Mouse (Mus musculus): ENCODE measurements around the gene Acpp. TPM values are rescaled to one million over a fixed set of nuclear protein-coding genes. Genes with fewer than 3 reads are reported as not detected.

Gene Acpp
- total RNA-seq, 2 experiments from 2014 or later = 0.75 TPM; not detected in 1

DNA sequence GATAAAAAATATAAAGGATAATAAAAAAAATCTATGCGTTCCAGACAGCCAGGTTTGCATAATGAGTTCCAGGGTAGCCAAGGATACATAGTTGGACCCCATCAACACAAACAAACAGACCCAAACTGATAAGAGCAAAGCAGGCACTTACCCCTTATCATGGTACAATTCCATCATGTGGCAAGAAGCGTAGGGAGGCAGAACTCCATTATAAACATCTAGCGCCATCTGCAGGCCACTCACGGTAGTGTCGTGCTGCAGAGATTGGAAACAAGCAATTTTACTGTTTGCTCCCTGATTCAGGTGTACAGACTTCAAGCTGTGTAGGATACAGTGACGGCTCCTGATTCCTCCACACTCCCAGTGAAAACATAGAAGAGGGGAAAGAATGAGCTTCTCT, 30.8 kb downstream of the Acpp start:
- intact Hi-C loops (cut with DNase I) = loop anchor here (1.0 to 5.0 kb wide), 2 partner anchors 29 to 104 kb away; no protein-coding TSS in a partner anchor

DNA sequence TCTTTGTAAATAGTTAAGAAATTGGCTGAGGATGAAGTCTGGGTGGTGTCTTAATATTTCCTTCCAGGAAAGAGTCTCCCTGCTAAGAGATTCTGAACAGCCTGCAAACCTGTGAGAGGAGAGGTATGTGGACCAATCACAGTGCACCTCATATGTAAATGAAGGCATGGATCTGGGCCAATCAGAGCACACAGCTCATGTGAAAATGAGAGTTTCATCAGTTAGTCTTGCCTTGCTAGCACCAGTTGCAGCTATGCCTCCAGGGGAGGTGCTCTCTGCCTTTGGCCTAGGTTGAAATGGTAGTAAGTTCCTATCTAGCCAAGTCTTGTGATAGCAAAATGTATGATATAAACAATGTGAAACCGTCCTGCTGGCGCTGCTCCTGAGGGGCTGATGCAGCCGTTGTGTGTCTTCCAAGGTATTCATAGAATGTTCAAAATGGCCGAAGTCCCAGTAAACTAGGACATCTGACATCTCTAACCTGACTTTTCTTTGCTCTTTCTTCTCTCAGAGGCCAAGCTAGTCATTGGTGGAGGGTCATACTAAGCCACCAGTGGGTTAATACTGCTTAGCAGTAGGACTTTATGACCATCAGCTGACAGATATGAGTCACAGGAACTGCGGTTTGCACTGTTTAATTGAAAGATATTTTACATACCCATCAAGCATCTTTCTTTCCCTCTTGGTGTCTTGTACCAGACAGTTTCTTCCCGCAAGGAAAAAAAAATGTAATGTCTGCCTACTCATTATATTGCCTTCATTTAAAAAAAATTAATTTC, 32.0 kb downstream of the Acpp start:
- no peak for DNase-seq (ENCODE audit: low spot score in 2 of 2)
- intact Hi-C loops (cut with DNase I) = loop anchor here (1.0 to 5.0 kb wide), 2 partner anchors 28 to 103 kb away; no protein-coding TSS in a partner anchor

More for the DNA sequence above, 30.8 kb downstream of the Acpp start:
- peak; percentile 58 to 70 for DNase-seq (ENCODE audit: low spot score in 2 of 2)

DNA sequence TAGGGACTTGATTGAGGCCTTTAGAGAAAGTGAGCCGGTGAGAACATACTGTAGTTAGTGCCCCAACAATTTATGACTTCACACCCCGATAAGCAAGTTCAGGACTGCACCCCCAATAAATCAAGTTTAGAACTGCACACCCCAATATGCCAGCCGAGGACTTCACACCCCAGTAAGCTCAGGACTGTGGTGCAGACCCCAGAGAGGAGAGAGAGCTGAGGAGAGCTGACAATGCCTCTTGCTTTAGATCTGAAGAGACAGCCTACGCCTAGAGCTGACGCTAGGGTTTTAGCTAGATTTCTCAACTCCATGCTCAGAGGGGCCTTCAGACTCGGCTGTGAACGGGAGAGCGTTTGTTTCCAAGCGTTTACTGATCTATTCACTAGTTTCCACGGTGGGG, 32.7 kb downstream of the Acpp start:
- DNase-seq (ENCODE audit: low spot score in 2 of 2) = no peak
- intact Hi-C loops (cut with DNase I) = loop anchor here (5.0 kb wide), 1 partner anchor 102 kb away; no protein-coding TSS in a partner anchor

DNA sequence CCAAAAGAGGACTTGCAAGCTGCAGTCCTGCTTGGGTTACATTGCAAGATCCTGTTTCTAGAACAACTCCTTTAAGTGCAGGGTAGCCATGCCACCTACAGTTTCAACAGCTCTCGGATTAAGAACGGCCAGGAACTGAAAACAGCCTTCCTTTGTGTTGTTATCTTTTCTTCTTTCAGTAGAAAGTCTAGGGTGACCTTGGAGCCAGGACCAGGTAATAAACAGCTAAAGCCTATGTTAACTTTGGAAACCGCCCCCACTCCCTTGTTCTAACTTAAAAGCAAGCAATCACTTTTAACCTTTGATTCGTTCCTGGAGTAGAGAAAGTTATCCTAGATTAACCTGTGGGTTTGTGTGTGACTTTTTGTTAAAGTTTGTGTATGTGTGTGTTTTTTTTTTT, 33.2 kb downstream of the Acpp start:
- intact Hi-C loops (cut with DNase I) = no loop called here
- DNase-seq (ENCODE audit: low spot score in 2 of 2) = no peak

DNA sequence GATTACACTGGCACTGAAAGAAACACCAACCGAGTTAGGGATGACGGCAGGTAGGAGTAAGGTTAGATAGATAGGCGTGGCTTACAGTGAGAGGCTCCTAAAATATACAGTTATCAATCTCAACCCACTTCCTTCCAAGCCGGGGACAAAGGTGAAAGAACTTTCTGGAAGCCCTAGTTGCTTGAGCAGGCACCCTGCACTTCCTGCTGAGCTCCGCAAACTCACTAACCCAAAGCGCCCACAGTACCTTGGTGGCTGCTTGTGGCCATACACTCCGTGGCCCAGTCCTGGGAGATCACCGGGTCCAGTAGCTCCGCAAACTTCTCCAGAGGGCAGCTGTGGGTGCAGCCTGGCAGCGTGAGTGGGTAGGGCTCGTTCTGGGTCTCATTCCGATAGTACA, 37.0 kb downstream of the Acpp start:
- intact Hi-C loops (cut with DNase I) = no loop called here
- DNase-seq (ENCODE audit: low spot score in 2 of 2) = no peak

DNA sequence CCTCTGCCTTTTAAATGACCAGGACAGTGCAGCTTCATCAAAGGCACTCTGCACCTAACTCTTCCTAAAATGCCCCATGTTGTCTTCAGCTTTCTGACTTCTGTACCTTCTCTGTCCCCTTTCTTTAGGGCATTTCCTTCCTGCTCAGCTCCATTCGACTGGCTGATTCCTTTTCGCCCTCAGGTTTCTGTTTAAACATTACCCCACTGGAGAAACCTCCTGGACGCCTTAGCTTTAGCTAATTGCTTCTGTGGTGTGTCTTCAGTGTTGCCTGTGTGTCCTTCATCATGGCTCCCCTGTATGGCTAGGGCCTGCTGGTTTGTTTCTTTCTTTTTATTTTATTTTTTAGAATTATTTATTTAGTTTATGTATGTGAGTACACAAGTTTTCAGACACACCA, 40.5 kb downstream of the Acpp start:
- intact Hi-C loops (cut with DNase I) = no loop called here
- no peak for DNase-seq (ENCODE audit: low spot score in 2 of 2)

DNA sequence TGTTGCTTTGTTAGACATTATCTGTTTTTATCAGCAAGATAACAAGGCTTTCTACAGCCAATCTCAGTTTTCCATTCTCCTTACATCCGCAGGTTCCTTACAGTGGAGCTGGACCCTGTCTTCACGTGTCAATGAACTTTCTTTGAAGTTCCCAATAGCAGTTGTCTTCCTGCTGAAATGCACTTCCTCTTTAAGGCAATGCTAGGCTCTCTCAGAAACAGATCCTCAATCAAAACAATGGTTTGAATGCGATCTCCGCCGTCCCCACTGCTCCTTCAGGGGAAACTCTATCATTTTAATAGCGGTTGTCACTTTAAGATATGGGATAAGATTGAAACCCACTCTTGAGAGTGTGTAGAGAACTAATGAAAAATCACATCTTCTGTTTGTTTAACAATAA, 52.6 kb downstream of the Acpp start:
- intact Hi-C loops (cut with DNase I) = no loop called here
- DNase-seq (ENCODE audit: low spot score in 2 of 2) = no peak

DNA sequence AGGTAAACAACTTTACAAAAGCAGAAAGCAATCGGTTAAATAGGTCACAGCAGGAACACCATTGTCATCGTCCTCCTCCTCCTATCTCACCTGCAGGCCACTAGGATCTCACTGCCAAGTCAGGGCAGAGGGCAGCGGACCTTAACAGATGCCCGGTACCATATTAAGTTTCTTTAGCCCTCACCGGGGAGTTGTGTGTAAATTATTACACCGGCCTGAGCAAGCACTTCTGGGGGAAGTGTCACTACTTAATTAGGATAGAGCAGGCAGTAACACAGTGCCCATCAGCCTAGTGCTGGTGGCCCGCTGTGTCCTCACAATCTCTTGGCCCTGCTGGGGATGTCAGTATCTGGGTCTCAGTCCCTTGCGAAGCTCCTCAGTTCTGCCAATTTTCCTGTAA, 55.0 kb downstream of the Acpp start:
- intact Hi-C loops (cut with DNase I) = no loop called here
- no peak for DNase-seq (ENCODE audit: low spot score in 2 of 2)

DNA sequence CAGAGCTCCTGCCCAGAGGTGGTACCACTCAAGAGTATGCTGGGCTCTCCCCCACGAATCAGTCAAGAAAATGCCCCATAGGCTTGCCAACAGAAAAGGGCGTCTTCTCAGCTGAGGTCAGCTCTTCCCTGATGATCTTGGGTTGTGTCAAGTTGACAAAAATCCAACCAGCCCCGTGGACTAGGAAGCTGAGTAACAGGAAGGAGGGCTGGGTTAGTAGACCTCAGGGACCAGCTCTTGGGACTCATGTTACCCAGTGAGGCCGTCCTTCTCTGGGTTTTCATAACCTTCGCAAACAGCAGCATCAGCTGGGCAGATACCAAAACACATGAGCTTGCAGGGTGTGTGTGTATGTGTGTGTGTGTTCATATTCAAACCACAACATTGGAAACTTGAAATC, 55.8 kb downstream of the Acpp start:
- intact Hi-C loops (cut with DNase I) = no loop called here

DNA sequence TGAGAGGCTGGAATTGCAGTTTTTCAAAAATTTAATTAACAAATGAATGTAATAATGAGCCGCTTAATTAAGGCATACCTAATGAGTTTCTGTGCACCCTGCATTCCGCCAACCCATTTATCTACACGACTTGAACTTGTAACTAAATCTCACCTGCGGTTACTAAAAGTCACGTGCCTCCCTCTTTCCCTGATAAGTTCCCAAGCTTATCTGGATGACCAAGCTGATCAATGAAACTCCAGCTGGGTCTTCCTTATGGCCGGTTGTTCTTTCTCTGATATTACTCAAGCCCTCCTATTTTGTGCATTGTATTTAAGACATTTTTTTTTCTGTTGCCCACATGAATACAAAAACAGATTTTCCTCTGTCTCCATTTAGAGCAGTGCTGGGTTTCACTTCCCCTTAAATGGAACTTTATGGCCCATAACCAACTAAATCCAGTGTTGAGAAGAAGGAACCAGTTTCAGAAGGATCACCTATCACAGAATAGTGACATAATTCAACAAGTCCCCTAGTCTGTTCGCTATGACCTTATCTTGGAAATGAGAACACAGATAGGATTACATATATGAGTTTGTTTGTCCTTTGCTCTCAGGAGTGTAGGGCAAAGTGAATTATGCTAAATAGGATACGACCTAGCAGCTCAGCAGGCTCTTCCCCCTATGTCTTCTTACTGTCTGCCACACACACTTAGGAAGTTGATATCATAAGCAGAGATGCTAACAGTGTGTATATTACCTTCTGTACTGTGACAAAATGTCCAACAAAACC, 56.6 kb downstream of the Acpp start:
- intact Hi-C loops (cut with DNase I) = no loop called here
- no peak for DNase-seq (ENCODE audit: low spot score in 2 of 2)

More for the DNA sequence above, 55.8 kb downstream of the Acpp start:
- no peak for DNase-seq (ENCODE audit: low spot score in 2 of 2)

DNA sequence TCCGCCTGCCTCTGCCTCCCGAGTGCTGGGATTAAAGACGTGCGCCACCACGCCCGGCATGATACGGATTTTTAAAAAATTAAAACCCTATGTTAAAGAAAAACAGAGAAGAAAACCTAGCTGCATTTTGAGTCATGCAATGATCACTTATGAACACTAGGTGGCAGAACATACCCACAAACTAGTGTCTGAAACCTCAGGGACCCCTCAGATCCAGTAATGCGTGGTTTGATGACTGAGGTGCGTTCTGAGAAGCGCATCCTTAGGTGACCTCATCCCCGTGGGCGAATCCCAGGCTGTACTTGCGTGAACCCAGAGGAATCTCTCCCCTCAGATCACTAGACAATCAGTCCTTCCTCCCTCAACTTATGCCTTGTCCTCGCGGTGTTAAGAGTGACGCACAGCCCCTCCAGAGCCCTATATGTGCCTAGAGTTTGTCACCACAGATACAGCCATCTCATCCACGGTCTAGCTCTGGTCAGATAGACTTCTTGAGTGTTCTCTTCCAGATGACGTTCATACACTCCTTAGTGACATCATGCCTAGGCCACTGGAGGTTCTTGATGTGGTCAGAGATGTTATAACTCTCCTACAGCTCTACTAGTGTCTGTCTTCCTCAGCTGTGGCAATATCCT, 59.9 kb downstream of the Acpp start:
- DNase-seq (ENCODE audit: low spot score in 2 of 2) = peak in 1 of 2 experiments; percentile 28
- intact Hi-C loops (cut with DNase I) = loop anchor here (1.0 to 10.0 kb wide), 3 partner anchors 29 to 1117 kb away; partner anchors contain the start of genes Aste1 and Nek11

DNA sequence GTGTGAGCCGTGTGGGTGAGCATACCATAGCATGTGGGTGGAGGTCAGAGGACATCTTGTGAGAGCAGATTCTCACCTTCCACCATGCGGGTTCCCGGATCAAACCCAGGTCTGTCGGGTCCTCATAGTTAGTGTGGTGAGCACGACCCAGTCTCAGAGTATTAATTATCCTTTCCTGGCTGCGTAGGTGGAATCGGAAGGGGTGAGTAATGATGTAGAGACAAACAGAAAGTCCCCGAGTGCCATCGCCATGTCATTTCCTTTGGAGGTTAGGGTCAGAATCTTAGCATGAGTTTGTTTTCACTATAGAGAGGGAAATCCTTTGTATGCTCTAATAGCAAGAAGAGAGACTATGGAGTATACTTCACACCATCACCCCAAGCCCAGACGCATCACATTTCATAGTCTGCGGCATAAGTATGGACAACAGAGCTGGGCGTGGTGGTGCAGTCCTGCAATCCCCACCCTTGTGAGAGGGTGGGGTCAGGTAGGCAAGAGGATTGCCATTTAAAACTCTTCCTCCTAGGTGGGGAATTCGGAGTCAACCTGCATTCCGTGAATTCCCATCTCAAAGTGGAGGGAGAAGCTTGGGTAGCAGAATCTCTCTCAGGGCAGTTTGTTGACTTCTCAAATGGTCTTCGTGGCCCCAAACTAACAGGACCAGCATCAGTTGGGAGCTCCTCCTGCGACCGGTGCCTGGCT, 62.3 kb downstream of the Acpp start:
- no peak for DNase-seq (ENCODE audit: low spot score in 2 of 2)
- intact Hi-C loops (cut with DNase I) = loop anchor here (10.0 kb wide), 1 partner anchor 1120 kb away; the partner anchor contains the start of genes Aste1 and Nek11

DNA sequence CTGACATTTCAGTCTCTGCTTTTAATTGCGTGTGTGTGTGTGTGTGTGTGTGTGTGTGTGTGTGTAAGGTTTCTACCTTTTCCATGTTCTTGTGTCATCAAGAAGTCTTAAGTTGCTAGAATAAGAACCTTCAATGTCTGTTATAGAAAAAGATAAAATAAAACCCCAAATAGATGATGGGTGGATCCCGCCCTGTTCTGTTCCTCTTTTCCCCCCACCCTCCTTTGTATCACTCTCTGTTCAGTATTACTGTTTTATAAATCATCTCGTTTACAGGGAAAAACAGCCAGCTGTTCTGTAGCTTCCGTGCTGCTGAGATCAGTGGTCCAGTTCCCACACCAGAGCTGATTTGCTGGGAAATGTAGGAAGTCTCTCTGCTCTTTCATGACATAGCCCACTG, 65.5 kb downstream of the Acpp start:
- intact Hi-C loops (cut with DNase I) = loop anchor here (10.0 kb wide), 1 partner anchor 1123 kb away; the partner anchor contains the start of genes Aste1 and Nek11
- DNase-seq (ENCODE audit: low spot score in 2 of 2) = no peak

DNA sequence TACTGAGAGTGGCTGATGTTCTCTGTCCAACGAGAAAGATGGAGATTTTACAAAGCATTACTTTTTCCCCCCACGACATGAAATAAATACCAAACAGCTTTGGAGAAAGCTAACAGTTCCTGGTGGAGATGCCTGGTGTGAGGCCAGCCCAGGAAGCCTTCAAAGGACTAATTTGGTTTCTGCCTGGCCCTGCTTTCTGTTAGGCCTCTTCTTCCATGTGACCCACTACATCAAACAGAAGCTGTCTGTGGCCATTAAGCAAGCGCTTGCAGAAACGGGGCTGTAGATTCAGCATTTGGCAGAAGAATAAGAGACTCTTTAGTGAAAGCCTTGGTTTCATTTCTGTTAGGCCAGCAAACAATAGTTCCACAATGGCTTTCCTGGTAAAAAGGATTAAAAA, 65.9 kb downstream of the Acpp start:
- intact Hi-C loops (cut with DNase I) = loop anchor here (10.0 kb wide), 1 partner anchor 1123 kb away; the partner anchor contains the start of genes Aste1 and Nek11
- no peak for DNase-seq (ENCODE audit: low spot score in 2 of 2)

DNA sequence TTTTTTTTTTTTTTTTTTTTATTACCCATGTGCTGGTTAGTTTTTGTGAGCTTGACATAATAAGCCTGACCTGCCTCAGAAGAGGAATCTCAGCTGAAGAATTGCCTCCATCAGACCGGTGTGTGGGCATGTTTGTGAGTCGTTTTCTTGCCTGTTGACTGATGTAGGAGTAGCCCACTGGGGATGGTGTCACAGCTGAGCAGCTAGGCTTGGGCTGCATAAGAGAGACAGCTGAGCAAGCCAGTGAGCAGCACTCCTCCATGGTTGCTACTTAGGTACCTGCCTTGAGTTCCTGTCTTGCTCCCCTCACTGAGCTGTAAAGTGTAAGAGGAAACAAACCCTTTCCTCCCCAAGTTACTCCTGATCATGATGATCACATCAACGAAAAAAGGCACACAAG, 67.6 kb downstream of the Acpp start:
- DNase-seq (ENCODE audit: low spot score in 2 of 2) = peak in 1 of 2 experiments; percentile 9
- intact Hi-C loops (cut with DNase I) = loop anchor here (10.0 kb wide), 1 partner anchor 1125 kb away; the partner anchor contains the start of genes Aste1 and Nek11

DNA sequence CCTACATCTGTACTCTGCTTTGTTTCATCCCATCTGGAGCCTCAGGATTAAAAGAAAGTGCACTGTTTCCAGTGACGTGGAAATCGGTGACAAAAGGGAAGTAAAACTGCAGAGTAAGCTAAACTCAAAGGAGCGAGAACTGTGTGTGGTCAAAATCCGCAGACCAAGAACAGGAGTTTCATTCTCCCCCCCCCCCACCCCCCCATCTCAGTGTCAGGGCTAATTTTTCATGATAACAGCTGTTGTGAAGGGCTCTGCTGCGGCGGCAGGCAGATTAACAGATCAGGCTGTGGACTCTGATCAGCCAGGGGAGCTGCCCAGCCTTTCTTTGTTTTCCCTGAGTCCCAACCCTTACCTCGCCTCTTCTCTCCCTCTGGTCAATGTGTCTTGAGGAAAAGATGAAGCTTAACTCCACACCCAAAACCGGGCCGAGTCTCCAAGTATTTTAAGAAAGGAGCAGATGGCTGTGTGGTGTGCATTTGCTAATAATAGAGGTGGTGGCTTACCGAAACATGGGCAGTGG, 68.1 kb downstream of the Acpp start:
- peak; percentile 33 to 40 for DNase-seq (ENCODE audit: low spot score in 2 of 2)
- intact Hi-C loops (cut with DNase I) = no loop called here

DNA sequence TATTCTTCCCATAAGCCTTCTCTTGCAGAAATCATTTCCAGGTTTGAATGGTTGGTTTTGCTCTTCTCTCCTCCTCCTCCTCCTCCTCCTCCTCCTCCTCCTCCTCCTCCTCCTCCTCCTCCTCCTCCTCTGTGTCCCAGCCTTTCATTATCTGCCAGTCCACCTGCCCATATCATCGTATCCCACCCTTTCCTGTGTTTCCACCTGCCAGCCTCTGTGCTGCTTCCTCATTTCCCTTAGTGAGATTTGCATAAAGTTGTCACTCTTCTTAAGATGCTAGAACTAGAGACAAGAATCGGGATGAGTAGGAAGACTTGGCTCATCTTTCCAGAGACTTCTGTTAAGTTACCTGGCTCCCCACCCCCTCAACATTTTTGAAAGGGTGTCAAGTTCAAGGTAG, 73.0 kb downstream of the Acpp start:
- intact Hi-C loops (cut with DNase I) = no loop called here

DNA sequence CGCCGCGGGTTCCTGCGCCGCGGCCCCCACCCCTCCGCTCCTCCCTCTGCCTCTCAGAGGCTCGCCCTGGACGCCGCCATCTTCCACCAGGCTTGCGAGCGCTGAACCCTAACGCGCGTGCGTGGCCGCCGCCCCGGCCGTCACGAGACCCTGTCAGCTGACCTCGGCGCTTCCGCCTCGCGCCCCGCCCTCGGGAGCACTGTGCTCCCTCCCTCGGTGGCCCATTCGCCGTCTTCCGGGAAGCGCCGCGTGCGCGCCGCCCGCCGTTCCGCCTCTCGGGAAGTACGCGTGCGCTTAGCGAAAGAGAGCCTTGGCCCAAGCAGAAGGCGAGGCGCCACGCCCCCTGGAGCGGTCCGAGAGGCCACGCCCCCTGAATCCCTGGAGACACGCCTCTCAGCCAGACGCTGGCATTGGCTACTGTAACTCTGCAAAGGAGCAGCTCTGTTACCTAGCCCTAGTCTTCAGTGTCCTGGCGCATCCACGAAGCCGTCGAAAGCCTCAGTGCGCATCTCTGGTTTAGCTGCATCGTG, 74.7 kb downstream of the Acpp start, which contains the start of gene Dnajc13:
TSS of gene Dnajc13 (minus strand) at position 108 of the 530 bp plus-strand sequence.
- DNase-seq (ENCODE audit: low spot score in 2 of 2) = peak; percentile 97 to 98
- intact Hi-C loops (cut with DNase I) = no loop called here

More for the DNA sequence above, 73.0 kb downstream of the Acpp start:
- DNase-seq (ENCODE audit: low spot score in 2 of 2) = no peak

Measured in left cerebral cortex, postnatal 36 days (tissue).